Mouse (Mus musculus) embryonic facial prominence, embryonic 12.5 days (tissue): Measurements from ENCODE around the gene Pigyl. TPM values are rescaled to one million over a fixed set of nuclear protein-coding genes. Genes with fewer than 3 reads are reported as not detected.

Experiments used
- ATAC-seq: fragments of 200-750 bp; cut with Nextera tagmentation; 2 replicates; pipeline ENCODE4 v1.8.0; 2017; ENCODE audit not compliant: insufficient number of reproducible peaks, insufficient read depth, low FRiP score, low TSS enrichment
- H3K27ac ChIP-seq: fragments of 300-500 bp; sonication (generic); 2 replicates; pipeline ENCODE4 v1.5.1; 2016; ENCODE audit warnings: mild to moderate bottlenecking
- H3K27me3 ChIP-seq: fragments of 300-500 bp; sonication (generic); 2 replicates; pipeline ENCODE4 v1.6.1; 2016; ENCODE audit warnings: mild to moderate bottlenecking, moderate library complexity
- H3K36me3 ChIP-seq: fragments of 300-500 bp; sonication (generic); 2 replicates; pipeline ENCODE4 v1.6.1; 2016; ENCODE audit warnings: mild to moderate bottlenecking
- H3K4me1 ChIP-seq: fragments of 300-500 bp; sonication (generic); 2 replicates; pipeline ENCODE4 v1.6.1; 2016
- H3K4me2 ChIP-seq: fragments of 300-500 bp; sonication (generic); replicated peaks from 2 replicates; pipeline ENCODE4 v1.6.1; 2016; ENCODE audit warnings: mild to moderate bottlenecking, moderate library complexity
- H3K4me3 ChIP-seq: fragments of 300-500 bp; sonication (generic); 2 replicates; pipeline ENCODE4 v1.5.1; 2016; ENCODE audit warnings: mild to moderate bottlenecking
- H3K9ac ChIP-seq: fragments of 300-500 bp; sonication (generic); 2 replicates; pipeline ENCODE4 v1.6.1; 2016; ENCODE audit warnings: mild to moderate bottlenecking, moderate library complexity
- H3K9me3 ChIP-seq: fragments of 300-500 bp; sonication (generic); 2 replicates; pipeline ENCODE4 v1.6.1; 2016; ENCODE audit warnings: mild to moderate bottlenecking, moderate library complexity
- WGBS: fragments of 180-500 bp; shearing (Covaris S2); methylation state at CpG from one replicate; pipeline ENCODE4 v1.1.7; 2016; 5-methylcytosine and 5-hydroxymethylcytosine counted together
- polyA plus RNA-seq: library from polyadenylated mRNA; unstranded; fragments of >200 nt; fragmentation: Nextera tagmentation; extraction: Ambion mirVana; gene quantifications from 2 replicates; pipeline ENCODE4 v1.2.1, GENCODE M21; 2016

Pigyl gene
- 63.5 and 66.1 TPM in 2 replicates for polyA plus RNA-seq

- Histone ChIP-seq H3K36me3 (0 out of 2 replicates have a peak, but pooled peaks cover 5% of the 10 kb centered on the region), H3K27ac (peak within 1 kb of the TSS; percentile 89), H3K9me3 (no peaks in the 10 kb centered on the region), H3K4me3 (peak within 1 kb of the TSS; percentile 63), H3K9ac (peak within 1 kb of the TSS; percentile 78), H3K4me1 (peaks cover 8% of the 10 kb centered on the region), H3K4me2 (peak within 1 kb of the TSS; percentile 66), H3K27me3 (0 out of 2 replicates have a peak, but pooled peaks cover 3% of the 10 kb centered on the region)
- peak; percentile 96 for ATAC-seq
- under 1% methylated on average over 65 of the region's 65 CpGs for WGBS
Observed at GRCm38 (mm10) chr9:22156497-22157245, at the start of gene Pigyl. TSS of gene Pigyl (plus strand) at chr9:22156846.

DNA sequence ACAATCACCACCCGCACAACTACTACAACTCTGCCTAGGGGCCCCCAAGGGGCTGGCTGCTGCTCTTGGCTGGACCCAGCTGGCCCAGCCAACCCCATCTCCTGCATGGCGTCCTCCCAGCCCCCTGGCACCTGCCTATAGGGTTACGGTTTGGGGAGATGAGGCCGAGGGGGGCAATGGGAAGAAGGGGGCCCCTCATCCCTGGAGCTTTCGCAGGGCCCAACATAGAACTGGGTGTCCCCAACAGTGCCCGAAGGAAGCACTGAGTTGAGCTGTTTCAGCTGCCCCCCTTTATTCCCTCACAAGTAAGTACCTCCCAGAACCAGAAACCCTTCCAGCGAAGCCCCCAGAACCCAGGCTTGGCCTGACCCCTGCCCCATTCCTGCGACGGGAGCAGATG is 48.5 kb upstream of the Pigyl start:
- ATAC-seq, result no peak
- no peaks in the 10 kb centered on the region for H3K27me3 ChIP-seq
- H3K36me3 ChIP-seq, result peaks cover 32% of the 10 kb centered on the region
- no peak overlapping the region for H3K27ac ChIP-seq
- H3K4me2 ChIP-seq, result no peak overlapping the region
- H3K4me3 ChIP-seq, result no peak overlapping the region
- H3K9me3 ChIP-seq, result no peaks in the 10 kb centered on the region
- H3K9ac ChIP-seq, result no peak overlapping the region
- H3K4me1 ChIP-seq, result no peaks in the 10 kb centered on the region
- 87% methylated on average over 9 of the region's 9 CpGs for WGBS

DNA sequence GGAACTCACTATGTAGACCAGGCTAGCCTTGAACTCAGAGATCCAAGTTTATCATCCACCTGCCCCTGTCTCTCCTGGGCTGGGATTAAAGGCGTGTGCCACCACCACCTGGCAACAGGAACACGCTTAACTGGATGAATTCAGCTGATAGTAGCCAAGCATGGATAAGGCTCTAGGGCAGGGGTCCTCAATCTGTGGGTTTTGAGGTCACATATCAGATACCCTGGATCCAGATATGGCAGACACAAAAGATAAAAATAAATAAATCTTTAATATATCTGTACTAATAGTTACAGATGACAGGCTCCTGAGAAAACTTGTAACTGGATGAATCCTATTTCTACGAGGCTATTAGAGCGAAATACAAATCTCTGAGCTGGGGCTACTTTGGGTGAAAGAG is 41.0 kb upstream of the Pigyl start:
- H3K27me3 ChIP-seq, result no peaks in the 10 kb centered on the region
- 93% methylated on average over 4 of the region's 4 CpGs for WGBS
- peaks cover 35% of the 10 kb centered on the region for H3K36me3 ChIP-seq
- peak overlapping the region; percentile 84 for H3K4me2 ChIP-seq
- no peaks in the 10 kb centered on the region for H3K9me3 ChIP-seq
- peak overlapping the region; percentile 94; the same call in 1 of the 2 replicates for H3K4me3 ChIP-seq
- peaks cover 9% of the 10 kb centered on the region for H3K4me1 ChIP-seq
- peak overlapping the region; percentile 90 for H3K9ac ChIP-seq
- ATAC-seq, result no peak
- no peak overlapping the region for H3K27ac ChIP-seq

- Histone ChIP-seq H3K9me3 (no peaks in the 10 kb centered on the region), H3K4me1 (peaks cover 9% of the 10 kb centered on the region), H3K4me3 (peak overlapping the region; percentile 94), H3K36me3 (peaks cover 32% of the 10 kb centered on the region), H3K27me3 (no peaks in the 10 kb centered on the region), H3K27ac (no peak overlapping the region), H3K9ac (peak overlapping the region; percentile 90), H3K4me2 (peak overlapping the region; percentile 84)
- 42% methylated on average over 15 of the region's 15 CpGs for WGBS
- no peak for ATAC-seq
Observed at GRCm38 (mm10) chr9:22116086-22116485, 40.6 kb upstream of the Pigyl start.

GRCm38 (mm10) chr9:22116740-22117426 is 39.8 kb upstream of the Pigyl start, which contains the start of gene Elof1:
TSS of gene Elof1 (minus strand) at chr9:22117172.
- under 1% methylated on average over 52 of the region's 52 CpGs for WGBS
- peak within 1 kb of the TSS; percentile 90 for H3K9ac ChIP-seq
- H3K4me2 ChIP-seq, result peak within 1 kb of the TSS; percentile 84
- no peaks in the 10 kb centered on the region for H3K27me3 ChIP-seq
- peaks cover 24% of the 10 kb centered on the region for H3K36me3 ChIP-seq
- H3K4me1 ChIP-seq, result peaks cover 9% of the 10 kb centered on the region
- peak within 1 kb of the TSS; percentile 94 for H3K4me3 ChIP-seq
- peak; percentile 86 for ATAC-seq
- H3K9me3 ChIP-seq, result no peaks in the 10 kb centered on the region
- peak within 1 kb of the TSS; percentile 63; the same call in 1 of the 2 replicates for H3K27ac ChIP-seq

DNA sequence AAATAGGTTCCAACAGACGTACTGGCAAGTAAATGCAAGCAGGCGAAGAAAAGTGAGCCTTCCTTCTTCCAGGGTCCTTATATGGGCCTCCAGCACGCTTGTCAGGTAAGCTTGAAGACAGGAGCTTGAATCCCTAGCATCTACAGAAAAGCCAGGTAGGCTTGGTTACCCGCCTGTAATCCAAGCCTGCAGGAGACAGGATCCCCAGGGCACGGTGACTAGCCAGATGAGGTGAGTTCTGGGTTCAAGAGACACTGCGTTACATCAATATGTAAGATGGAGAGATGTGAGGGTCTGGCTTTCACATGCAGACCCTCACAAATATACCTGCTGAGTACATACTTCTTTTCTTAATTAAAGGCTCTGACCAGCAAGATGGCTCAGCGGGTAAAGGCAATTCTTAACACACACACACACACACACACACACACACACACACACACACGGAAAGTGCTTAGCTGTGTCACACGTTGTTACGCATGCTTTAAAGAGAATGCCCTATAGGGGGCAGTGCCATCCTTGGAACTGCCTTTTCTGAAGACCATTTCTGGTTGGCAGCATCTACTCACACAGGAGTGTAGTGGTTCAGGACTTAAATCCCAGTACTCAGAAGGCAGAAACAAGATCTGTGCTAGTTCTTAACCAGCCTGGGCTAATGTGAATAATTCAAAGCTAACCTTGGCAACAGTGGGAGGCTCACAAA is 38.7 kb upstream of the Pigyl start:
- Histone ChIP-seq H3K9me3 (no peaks in the 10 kb centered on the region), H3K9ac (peak overlapping the region; percentile 90; the same call in 1 of the 2 replicates), H3K27ac (no peak overlapping the region), H3K4me3 (peak overlapping the region; percentile 94), H3K36me3 (peaks cover 14% of the 10 kb centered on the region), H3K27me3 (no peaks in the 10 kb centered on the region), H3K4me1 (peaks cover 9% of the 10 kb centered on the region), H3K4me2 (peak overlapping the region; percentile 84)
- 45% methylated on average over 10 of the region's 10 CpGs for WGBS
- no peak for ATAC-seq

DNA sequence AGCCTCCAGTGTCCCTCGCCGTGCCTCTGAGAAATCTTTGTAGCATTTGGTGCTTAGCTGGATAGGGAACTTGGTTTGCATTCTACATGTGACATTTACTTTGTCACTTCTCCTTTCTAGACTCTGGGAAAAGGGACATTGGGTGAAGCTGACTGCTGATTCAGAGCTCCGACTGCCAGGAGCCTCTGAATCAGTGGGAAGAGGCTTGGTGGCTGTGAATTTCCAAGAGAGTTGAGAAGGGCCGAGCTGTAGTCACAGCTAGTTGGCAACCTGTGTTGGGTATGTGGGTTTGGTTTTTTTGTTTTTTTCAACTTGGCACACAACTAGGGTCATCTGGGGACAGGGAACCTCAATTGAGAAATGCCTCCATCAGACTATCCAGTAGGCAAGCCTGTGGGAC is 37.1 kb upstream of the Pigyl start:
- no peaks in the 10 kb centered on the region for H3K27me3 ChIP-seq
- H3K27ac ChIP-seq, result no peak overlapping the region
- H3K36me3 ChIP-seq, result no peaks in the 10 kb centered on the region
- 96% methylated on average over 4 of the region's 4 CpGs for WGBS
- no peak overlapping the region for H3K4me2 ChIP-seq
- no peak overlapping the region for H3K4me3 ChIP-seq
- no peak overlapping the region for H3K9ac ChIP-seq
- H3K9me3 ChIP-seq, result no peaks in the 10 kb centered on the region
- peaks cover 9% of the 10 kb centered on the region for H3K4me1 ChIP-seq
- ATAC-seq, result no peak

GRCm38 (mm10) chr9:22121545-22121944 is 35.1 kb upstream of the Pigyl start:
- Histone ChIP-seq H3K4me1 (no peaks in the 10 kb centered on the region), H3K4me2 (no peak overlapping the region), H3K9me3 (no peaks in the 10 kb centered on the region), H3K36me3 (no peaks in the 10 kb centered on the region), H3K4me3 (no peak overlapping the region), H3K27ac (no peak overlapping the region), H3K27me3 (no peaks in the 10 kb centered on the region), H3K9ac (no peak overlapping the region)
- ATAC-seq, result no peak

GRCm38 (mm10) chr9:22122005-22122404 is 34.6 kb upstream of the Pigyl start:
- Histone ChIP-seq H3K4me3 (no peak overlapping the region), H3K27me3 (no peaks in the 10 kb centered on the region), H3K4me2 (no peak overlapping the region), H3K4me1 (no peaks in the 10 kb centered on the region), H3K27ac (no peak overlapping the region), H3K36me3 (no peaks in the 10 kb centered on the region), H3K9ac (no peak overlapping the region), H3K9me3 (no peaks in the 10 kb centered on the region)
- 86% methylated on average over 3 of the region's 3 CpGs for WGBS
- no peak for ATAC-seq

- no peak overlapping the region for H3K27ac ChIP-seq
- no peak overlapping the region for H3K9ac ChIP-seq
- no peak overlapping the region for H3K4me2 ChIP-seq
- H3K27me3 ChIP-seq, result no peaks in the 10 kb centered on the region
- no peaks in the 10 kb centered on the region for H3K36me3 ChIP-seq
- H3K4me3 ChIP-seq, result no peak overlapping the region
- no peaks in the 10 kb centered on the region for H3K4me1 ChIP-seq
- H3K9me3 ChIP-seq, result no peaks in the 10 kb centered on the region
- ATAC-seq, result no peak
- WGBS, result 84% methylated on average over 7 of the region's 7 CpGs
Observed at GRCm38 (mm10) chr9:22123069-22123609, 33.5 kb upstream of the Pigyl start.

GRCm38 (mm10) chr9:22124169-22124568 is 32.5 kb upstream of the Pigyl start:
- WGBS, result 89% methylated on average over 3 of the region's 3 CpGs

More at GRCm38 (mm10) chr9:22124169-22124568, 32.5 kb upstream of the Pigyl start:
- H3K27me3 ChIP-seq, result no peaks in the 10 kb centered on the region
- H3K9ac ChIP-seq, result no peak overlapping the region
- no peak overlapping the region for H3K4me2 ChIP-seq
- H3K36me3 ChIP-seq, result no peaks in the 10 kb centered on the region
- no peak overlapping the region for H3K4me3 ChIP-seq
- no peak for ATAC-seq
- no peaks in the 10 kb centered on the region for H3K4me1 ChIP-seq
- no peaks in the 10 kb centered on the region for H3K9me3 ChIP-seq
- no peak overlapping the region for H3K27ac ChIP-seq
